Mouse (Mus musculus): ENCODE results near the gene Aknad1.

GRCm38 (mm10) chr3:108711296-108711695 lies 28.2 kb upstream of the Aknad1 start:
- TF ChIP-seq CTCF (IDR thresholded peaks at IDR 0.05; ENCODE audit: extremely low read depth, insufficient read depth, insufficient read length, insufficient replicate concordance): no peak
- no peak for TF ChIP-seq POLR2A (IDR thresholded peaks at IDR 0.05; ENCODE audit: low read depth, low read length)

All from spleen, adult 2 months (tissue).